Mouse (Mus musculus): Measurements from ENCODE around the gene Alox12. TPM values are rescaled to one million over a fixed set of nuclear protein-coding genes. Genes with fewer than 3 reads are reported as not detected.

The Alox12 gene
- polyA plus RNA-seq, 1 experiment = 164 TPM

DNA sequence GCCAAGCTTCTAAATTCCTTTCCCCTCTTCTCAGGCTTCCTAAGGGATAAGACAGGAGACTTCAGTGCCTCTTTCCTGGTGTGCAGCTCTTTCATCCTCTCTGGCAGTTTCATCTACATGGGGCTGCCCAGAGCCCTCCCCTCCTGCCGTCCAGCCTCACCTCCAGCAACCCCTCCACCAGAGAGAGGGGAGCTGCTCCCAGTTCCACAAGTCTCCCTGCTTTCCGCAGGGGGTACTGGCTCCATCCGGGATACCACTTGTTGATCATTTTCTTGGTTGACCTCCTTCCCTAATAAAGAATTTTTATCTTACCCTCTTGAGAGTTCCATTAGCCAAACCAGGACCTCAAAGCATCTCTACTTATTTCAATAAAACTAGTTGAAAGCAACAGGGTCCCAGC lies 39.0 kb downstream of the Alox12 start:
- Histone ChIP-seq H3K4me1 (peaks cover 53% of the 10 kb centered on the region), H3K4me3 (replicated peaks) (no peak overlapping the region), H3K36me3 (replicated peaks; ENCODE audit: low read length) (peaks cover 39% of the 10 kb centered on the region), H3K9me3 (no peaks in the 10 kb centered on the region), H3K27me3 (replicated peaks) (peaks cover 46% of the 10 kb centered on the region)
- TF ChIP-seq GATA1 (IDR thresholded peaks at IDR 0.05; ENCODE audit: borderline replicate concordance, low read length) (no peak), FLI1 (IDR thresholded peaks at IDR 0.05; ENCODE audit: low read length) (no peak)

DNA sequence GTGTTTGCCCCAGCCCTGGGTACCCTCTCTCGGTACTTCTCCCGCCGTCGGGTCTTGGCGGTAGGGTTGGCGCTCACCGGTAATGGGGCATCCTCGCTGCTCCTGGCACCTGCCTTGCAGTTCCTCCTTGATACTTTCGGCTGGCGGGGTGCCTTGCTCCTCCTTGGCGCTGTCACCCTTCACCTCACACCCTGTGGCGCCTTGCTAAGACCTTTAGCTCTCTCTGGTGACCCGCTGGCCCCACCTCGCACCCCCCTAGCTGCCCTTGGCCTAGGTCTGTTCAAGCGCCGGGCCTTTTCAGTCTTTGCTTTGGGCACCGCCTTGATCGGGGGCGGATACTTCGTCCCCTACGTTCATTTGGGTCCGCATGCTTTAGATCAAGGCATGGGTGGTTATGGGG lies 39.9 kb downstream of the Alox12 start:
- H3K4me3 ChIP-seq (replicated peaks) = no peak overlapping the region
- peaks cover 39% of the 10 kb centered on the region for H3K36me3 ChIP-seq (replicated peaks; ENCODE audit: low read length)
- H3K4me1 ChIP-seq = peaks cover 45% of the 10 kb centered on the region
- TF ChIP-seq GATA1 (IDR thresholded peaks at IDR 0.05; ENCODE audit: borderline replicate concordance, low read length) (no peak), FLI1 (IDR thresholded peaks at IDR 0.05; ENCODE audit: low read length) (no peak)
- peaks cover 54% of the 10 kb centered on the region for H3K27me3 ChIP-seq (replicated peaks)
- H3K9me3 ChIP-seq = no peaks in the 10 kb centered on the region

GRCm38 (mm10) chr11:70214856-70215209 lies 40.3 kb downstream of the Alox12 start:
- peaks cover 54% of the 10 kb centered on the region for H3K27me3 ChIP-seq (replicated peaks)
- H3K4me3 ChIP-seq (replicated peaks) = no peak overlapping the region
- peaks cover 40% of the 10 kb centered on the region for H3K4me1 ChIP-seq
- H3K9me3 ChIP-seq = no peaks in the 10 kb centered on the region
- no peak for TF ChIP-seq FLI1 (IDR thresholded peaks at IDR 0.05; ENCODE audit: low read length)
- TF ChIP-seq GATA1 (IDR thresholded peaks at IDR 0.05; ENCODE audit: borderline replicate concordance, low read length) = no peak
- peaks cover 39% of the 10 kb centered on the region for H3K36me3 ChIP-seq (replicated peaks; ENCODE audit: low read length)

GRCm38 (mm10) chr11:70214191-70214855 lies 40.8 kb downstream of the Alox12 start:
- peaks cover 39% of the 10 kb centered on the region for H3K36me3 ChIP-seq (replicated peaks; ENCODE audit: low read length)
- TF ChIP-seq FLI1 (IDR thresholded peaks at IDR 0.05; ENCODE audit: low read length) = no peak
- TF ChIP-seq GATA1 (IDR thresholded peaks at IDR 0.05; ENCODE audit: borderline replicate concordance, low read length) = no peak
- no peak overlapping the region for H3K4me3 ChIP-seq (replicated peaks)
- H3K4me1 ChIP-seq = peaks cover 35% of the 10 kb centered on the region
- H3K9me3 ChIP-seq = no peaks in the 10 kb centered on the region
- H3K27me3 ChIP-seq (replicated peaks) = peaks cover 56% of the 10 kb centered on the region

GRCm38 (mm10) chr11:70213736-70214135 lies 41.4 kb downstream of the Alox12 start:
- Histone ChIP-seq H3K9me3 (no peaks in the 10 kb centered on the region), H3K4me3 (replicated peaks) (no peak overlapping the region), H3K36me3 (replicated peaks; ENCODE audit: low read length) (peaks cover 34% of the 10 kb centered on the region), H3K27me3 (replicated peaks) (peaks cover 54% of the 10 kb centered on the region), H3K4me1 (peaks cover 34% of the 10 kb centered on the region)
- no peak for TF ChIP-seq GATA1 (IDR thresholded peaks at IDR 0.05; ENCODE audit: borderline replicate concordance, low read length)
- TF ChIP-seq FLI1 (IDR thresholded peaks at IDR 0.05; ENCODE audit: low read length) = no peak

DNA sequence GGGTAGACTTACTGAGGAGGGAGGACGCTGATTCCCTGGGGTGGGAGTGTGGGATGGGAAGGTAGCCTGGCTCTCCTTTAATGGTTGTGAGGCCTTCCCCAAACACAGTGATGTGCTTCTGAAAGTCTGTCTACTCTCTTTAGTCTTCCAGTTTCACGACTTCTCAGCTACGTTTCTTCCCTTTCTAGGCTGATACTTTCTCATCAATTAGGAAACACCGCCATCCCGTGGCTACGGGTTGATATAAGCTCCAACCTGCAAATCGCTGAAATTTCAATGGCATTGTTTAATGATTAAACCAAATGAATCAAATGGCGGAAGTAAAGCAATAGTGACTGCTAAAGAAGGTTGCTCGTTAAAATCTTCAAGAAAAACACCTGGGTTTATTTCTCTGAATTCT lies 42.3 kb downstream of the Alox12 start:
- Histone ChIP-seq H3K9me3 (no peaks in the 10 kb centered on the region), H3K27me3 (replicated peaks) (peaks cover 61% of the 10 kb centered on the region), H3K4me3 (replicated peaks) (no peak overlapping the region), H3K36me3 (replicated peaks; ENCODE audit: low read length) (peaks cover 26% of the 10 kb centered on the region), H3K4me1 (peaks cover 33% of the 10 kb centered on the region)
- no peak for TF ChIP-seq FLI1 (IDR thresholded peaks at IDR 0.05; ENCODE audit: low read length)
- TF ChIP-seq GATA1 (IDR thresholded peaks at IDR 0.05; ENCODE audit: borderline replicate concordance, low read length) = no peak

GRCm38 (mm10) chr11:70212423-70212822 lies 42.7 kb downstream of the Alox12 start, which contains the start of gene Slc16a11:
Gene Slc16a11 (plus strand): TSS chr11:70212752.
- Histone ChIP-seq H3K36me3 (replicated peaks; ENCODE audit: low read length) (peaks cover 21% of the 10 kb centered on the region), H3K4me1 (peaks cover 28% of the 10 kb centered on the region), H3K9me3 (no peaks in the 10 kb centered on the region), H3K27me3 (replicated peaks) (peaks cover 64% of the 10 kb centered on the region), H3K4me3 (replicated peaks) (no peak within 1 kb of the TSS)
- TF ChIP-seq GATA1 (IDR thresholded peaks at IDR 0.05; ENCODE audit: borderline replicate concordance, low read length) = no peak
- no peak for TF ChIP-seq FLI1 (IDR thresholded peaks at IDR 0.05; ENCODE audit: low read length)

DNA sequence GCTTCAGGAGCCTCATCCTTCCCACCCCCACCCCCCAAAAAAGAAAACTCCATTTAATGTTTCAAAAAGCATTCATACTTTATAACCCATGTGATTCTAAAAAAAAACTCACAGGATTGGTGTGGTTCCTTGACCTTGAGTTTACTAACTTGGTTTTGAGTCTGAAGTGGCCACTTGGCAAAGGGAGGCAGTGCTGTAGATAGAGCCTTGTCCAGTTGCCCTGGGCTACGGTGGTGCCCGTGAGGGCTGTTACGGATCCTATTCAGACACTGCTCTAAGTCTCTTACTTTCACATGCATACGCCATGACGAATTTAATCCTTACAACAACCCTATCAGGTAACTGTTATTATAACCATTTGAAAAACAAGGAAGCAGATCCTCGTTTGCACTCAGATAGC lies 43.2 kb downstream of the Alox12 start:
- H3K4me3 ChIP-seq (replicated peaks) = no peak overlapping the region
- peaks cover 16% of the 10 kb centered on the region for H3K36me3 ChIP-seq (replicated peaks; ENCODE audit: low read length)
- H3K9me3 ChIP-seq = no peaks in the 10 kb centered on the region
- peaks cover 67% of the 10 kb centered on the region for H3K27me3 ChIP-seq (replicated peaks)
- H3K4me1 ChIP-seq = peaks cover 30% of the 10 kb centered on the region
- TF ChIP-seq FLI1 (IDR thresholded peaks at IDR 0.05; ENCODE audit: low read length) (no peak), GATA1 (IDR thresholded peaks at IDR 0.05; ENCODE audit: borderline replicate concordance, low read length) (no peak)

- no peak for TF ChIP-seq GATA1 (IDR thresholded peaks at IDR 0.05; ENCODE audit: borderline replicate concordance, low read length)
- no peak for TF ChIP-seq FLI1 (IDR thresholded peaks at IDR 0.05; ENCODE audit: low read length)
- H3K36me3 ChIP-seq (replicated peaks; ENCODE audit: low read length) = peaks cover 4% of the 10 kb centered on the region
- H3K4me3 ChIP-seq (replicated peaks) = no peak overlapping the region
- no peaks in the 10 kb centered on the region for H3K9me3 ChIP-seq
- peaks cover 38% of the 10 kb centered on the region for H3K4me1 ChIP-seq
- peaks cover 76% of the 10 kb centered on the region for H3K27me3 ChIP-seq (replicated peaks)
Measured at GRCm38 (mm10) chr11:70210681-70211080, 44.5 kb downstream of the Alox12 start.

- Histone ChIP-seq H3K36me3 (replicated peaks; ENCODE audit: low read length) (no peaks in the 10 kb centered on the region), H3K4me3 (replicated peaks) (no peak overlapping the region), H3K9me3 (no peaks in the 10 kb centered on the region), H3K4me1 (peaks cover 40% of the 10 kb centered on the region), H3K27me3 (replicated peaks) (peaks cover 68% of the 10 kb centered on the region)
- TF ChIP-seq FLI1 (IDR thresholded peaks at IDR 0.05; ENCODE audit: low read length) = no peak
- no peak for TF ChIP-seq GATA1 (IDR thresholded peaks at IDR 0.05; ENCODE audit: borderline replicate concordance, low read length)
Measured at GRCm38 (mm10) chr11:70208778-70209388, 46.3 kb downstream of the Alox12 start.
